ENCODE assay signal across 18 mouse cellular contexts in the genomic region with DNA sequence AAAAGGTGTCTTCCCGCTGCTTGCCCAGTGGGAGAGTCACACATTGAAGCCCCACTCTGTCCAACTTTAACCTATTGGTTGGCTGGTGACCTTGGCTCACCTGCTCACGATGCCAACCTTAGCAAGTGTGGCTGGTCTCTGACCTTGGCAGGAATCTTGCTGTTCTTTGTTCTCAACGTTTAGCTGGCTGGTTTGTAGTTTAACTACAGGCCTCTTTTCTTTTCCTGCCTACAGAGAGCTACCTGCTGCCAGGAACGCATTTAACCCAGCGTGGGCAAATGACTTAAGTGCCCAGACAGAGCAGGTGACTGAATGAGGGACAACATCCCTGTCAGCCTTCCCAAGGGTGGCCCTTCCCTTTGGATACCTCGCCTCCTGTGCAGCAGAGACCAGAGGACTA.
"Had no signal": no experiment of that assay in that cellular context is flagged by ENCODE, and none has a peak within 500 bp of the region (broad histone marks: within the 10 kb centered on the region; RNA-seq: fewer than 3 reads in every experiment).

No protein-coding gene starts in this region.

- ATAC-seq: hindbrain, postnatal 0 days; intestine, postnatal 0 days; liver, postnatal 0 days; midbrain, embryonic 13.5 days; midbrain, embryonic 16.5 days had no signal

- H3K4me1 ChIP-seq: limb, embryonic 13.5 days had no signal

- H3K27ac ChIP-seq: hindbrain, postnatal 0 days; limb, embryonic 10.5 days; limb, embryonic 13.5 days; liver, embryonic 14.5 days; lung, embryonic 15.5 days; midbrain, embryonic 10.5 days; midbrain, embryonic 13.5 days had no signal

- H3K4me2 ChIP-seq: limb, embryonic 13.5 days; liver, embryonic 11.5 days; lung, embryonic 15.5 days; midbrain, embryonic 13.5 days had no signal

- H3K9me3 ChIP-seq: limb, embryonic 10.5 days; limb, embryonic 13.5 days; lung, embryonic 15.5 days; megakaryocyte, embryonic 14.5 days; midbrain, embryonic 10.5 days; midbrain, embryonic 13.5 days had no signal

- H3K27me3 ChIP-seq: limb, embryonic 13.5 days; lung, embryonic 15.5 days; midbrain, embryonic 13.5 days had no signal

- DNase-seq: layer of hippocampus, postnatal 36 days; liver, postnatal 0 days; lung, postnatal 10 days; lung, postnatal 36 days; thymus, adult 18-20 months; thymus, postnatal 36 days had no signal

- H3K36me3 ChIP-seq: limb, embryonic 10.5 days; limb, embryonic 13.5 days; lung, embryonic 15.5 days; midbrain, embryonic 10.5 days; midbrain, embryonic 13.5 days had no signal

- H3K9ac ChIP-seq: limb, embryonic 13.5 days; liver, embryonic 14.5 days; liver, postnatal 0 days; lung, embryonic 15.5 days; midbrain, embryonic 13.5 days had no signal

- H3K4me3 ChIP-seq: limb, embryonic 10.5 days; limb, embryonic 13.5 days; lung, embryonic 15.5 days; megakaryocyte, embryonic 14.5 days; midbrain, embryonic 10.5 days; midbrain, embryonic 13.5 days; myocyte had no signal
